Mouse (Mus musculus): Measurements from ENCODE around the gene Trappc3l.

- no peak for TF ChIP-seq TAL1 (IDR thresholded peaks at IDR 0.05; ENCODE audit: low read length)
- TF ChIP-seq GATA1 (IDR thresholded peaks at IDR 0.05; ENCODE audit: low read length), result no peak
Observed at GRCm38 (mm10) chr10:34088515-34088914, 51.1 kb downstream of the Trappc3l start.

All from erythroblast, embryonic 14.5 days (primary cell).